Mouse (Mus musculus) cerebellum, adult 2 months (tissue): Measurements from ENCODE around the gene Nosip.

Experiments
- CTCF ChIP-seq: fragments of 200-500 bp; IDR thresholded peaks from 2 replicates; pipeline ENCODE4 v1.5.1; 2011; ENCODE audit warnings: low read depth, mild to moderate bottlenecking, control low read depth, low read length, moderate library complexity, borderline replicate concordance; ENCODE audit not compliant: insufficient read depth
- POLR2A ChIP-seq: fragments of 200-500 bp; IDR thresholded peaks from 2 replicates; pipeline ENCODE4 v1.6.1; 2011; ENCODE audit warnings: low read length, control low read depth, borderline replicate concordance; ENCODE audit not compliant: insufficient read depth

- TF ChIP-seq CTCF (no peak), POLR2A (no peak)
Observed at GRCm38 (mm10) chr7:45033722-45034359, 28.4 kb upstream of the Nosip start.
